Mouse (Mus musculus) heart, embryonic 11.5 days (tissue): ENCODE measurements at regions not wholly inside any gene's neighbourhood (a gene's known extent, or its start where the extent isn't known, plus 50 kb on each side); places are given as distances from the start of the nearest gene placed in this dataset.

Experiments used
- ATAC-seq: fragments of 200-750 bp; cut with Nextera tagmentation; replicated peaks from 2 replicates; pipeline ENCODE4 v1.8.0; 2017; ENCODE audit warnings: moderate library complexity; ENCODE audit not compliant: insufficient number of reproducible peaks, low FRiP score, low TSS enrichment
- H3K27ac ChIP-seq: fragments of 300-500 bp; sonication (generic); 2 replicates; pipeline ENCODE4 v1.5.1; 2014; ENCODE audit warnings: mild to moderate bottlenecking, low read depth, low read length
- H3K27me3 ChIP-seq: fragments of 300-500 bp; sonication (generic); 2 replicates; pipeline ENCODE4 v1.6.1; 2014; ENCODE audit warnings: mild to moderate bottlenecking, low read length, mixed read lengths; ENCODE audit not compliant: control insufficient read depth, insufficient read depth
- H3K36me3 ChIP-seq: fragments of 300-500 bp; sonication (generic); 2 replicates; pipeline ENCODE4 v1.6.1; 2014; ENCODE audit warnings: mild to moderate bottlenecking, low read length, moderate library complexity, mixed read lengths; ENCODE audit not compliant: control insufficient read depth, insufficient read depth
- H3K4me1 ChIP-seq: fragments of 300-500 bp; sonication (generic); 2 replicates; pipeline ENCODE4 v1.6.1; 2014; ENCODE audit warnings: low read length; ENCODE audit not compliant: control insufficient read depth, insufficient read depth
- H3K4me2 ChIP-seq: fragments of 300-500 bp; sonication (generic); 2 replicates; pipeline ENCODE4 v1.6.1; 2014; ENCODE audit warnings: mild to moderate bottlenecking, moderate library complexity
- H3K4me3 ChIP-seq: fragments of 300-500 bp; sonication (generic); 2 replicates; pipeline ENCODE4 v1.5.1; 2014; ENCODE audit warnings: low read depth, low read length
- H3K9ac ChIP-seq: fragments of 300-500 bp; sonication (generic); 2 replicates; pipeline ENCODE4 v1.6.1; 2014; ENCODE audit warnings: mild to moderate bottlenecking, low read depth, low read length, moderate library complexity
- H3K9me3 ChIP-seq: fragments of 300-500 bp; sonication (generic); replicated peaks from 2 replicates; pipeline ENCODE4 v1.6.1; 2016; ENCODE audit warnings: low read length; ENCODE audit not compliant: control insufficient read depth
- WGBS: fragments of 180-500 bp; shearing (Covaris S2); extraction: QIAGEN DNeasy Blood & Tissue Kit; methylation state at CpG from one replicate; pipeline ENCODE4 v1.1.7; 2014; ENCODE audit not compliant: insufficient replicate concordance; 5-methylcytosine and 5-hydroxymethylcytosine counted together

GRCm38 (mm10) chr1:42026423-42026822 is 669.1 kb upstream of the Pou3f3 start:
- 43% methylated on average over 5 of the region's 5 CpGs for WGBS
- Histone ChIP-seq H3K9ac (no peak overlapping the region), H3K4me3 (no peak overlapping the region), H3K9me3 (no peaks in the 10 kb centered on the region), H3K27me3 (no peaks in the 10 kb centered on the region), H3K4me2 (no peak overlapping the region), H3K4me1 (no peaks in the 10 kb centered on the region), H3K27ac (no peak overlapping the region), H3K36me3 (no peaks in the 10 kb centered on the region)
- ATAC-seq = no peak

DNA sequence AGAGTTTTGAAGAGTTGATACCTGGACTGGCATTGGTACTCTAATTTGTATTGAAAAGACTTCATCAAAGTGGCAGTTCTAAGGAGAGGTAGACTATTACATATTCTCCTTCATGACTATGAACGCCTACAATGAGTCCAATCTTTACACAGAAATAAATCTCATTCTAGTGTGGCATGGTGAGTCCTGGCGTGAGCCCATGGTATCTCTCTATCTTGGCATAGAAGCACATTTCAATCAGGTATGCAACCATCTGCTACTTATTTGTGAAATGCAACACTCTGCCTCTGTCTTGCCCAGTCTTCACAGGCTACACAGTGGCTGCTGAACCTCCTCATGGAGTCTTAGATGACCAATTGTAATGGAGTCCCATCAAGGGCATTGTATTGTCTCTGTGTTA is 661.8 kb upstream of the Pou3f3 start:
- no peaks in the 10 kb centered on the region for H3K9me3 ChIP-seq
- ATAC-seq = no peak
- no peaks in the 10 kb centered on the region for H3K4me1 ChIP-seq
- no peak overlapping the region for H3K9ac ChIP-seq
- H3K36me3 ChIP-seq = no peaks in the 10 kb centered on the region
- H3K4me2 ChIP-seq = no peak overlapping the region
- no peak overlapping the region for H3K27ac ChIP-seq
- H3K27me3 ChIP-seq = no peaks in the 10 kb centered on the region
- H3K4me3 ChIP-seq = no peak overlapping the region
- 78% methylated on average over 2 of the region's 2 CpGs for WGBS

GRCm38 (mm10) chr1:42035371-42035770 is 660.2 kb upstream of the Pou3f3 start:
- H3K9me3 ChIP-seq = no peaks in the 10 kb centered on the region
- no peak overlapping the region for H3K4me2 ChIP-seq
- H3K4me3 ChIP-seq = no peak overlapping the region
- ATAC-seq = no peak
- no peaks in the 10 kb centered on the region for H3K27me3 ChIP-seq
- H3K9ac ChIP-seq = no peak overlapping the region
- H3K27ac ChIP-seq = no peak overlapping the region
- no peaks in the 10 kb centered on the region for H3K4me1 ChIP-seq
- H3K36me3 ChIP-seq = no peaks in the 10 kb centered on the region
- 63% methylated on average over 4 of the region's 4 CpGs for WGBS

DNA sequence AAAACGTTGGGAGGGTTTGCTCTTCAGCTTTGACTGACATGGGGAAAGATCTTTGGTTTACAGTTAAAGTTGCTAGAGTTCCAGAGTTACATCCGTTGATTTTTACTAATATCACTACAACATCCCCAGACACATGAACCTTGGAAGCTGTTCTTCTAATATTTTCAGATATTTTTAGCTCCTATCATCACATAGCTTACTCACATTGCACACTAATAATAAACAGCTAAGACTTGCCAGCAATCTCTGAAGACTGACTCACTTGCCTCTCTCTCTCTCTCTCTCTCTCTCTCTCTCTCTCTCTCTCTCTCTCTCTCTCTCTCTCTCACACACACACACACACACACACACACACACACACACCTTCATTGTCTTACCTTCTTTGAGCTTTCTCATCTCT is 654.0 kb upstream of the Pou3f3 start:
- Histone ChIP-seq H3K4me2 (no peak overlapping the region), H3K27ac (no peak overlapping the region), H3K4me1 (no peaks in the 10 kb centered on the region), H3K4me3 (no peak overlapping the region), H3K36me3 (no peaks in the 10 kb centered on the region), H3K9ac (no peak overlapping the region), H3K27me3 (no peaks in the 10 kb centered on the region), H3K9me3 (no peaks in the 10 kb centered on the region)
- WGBS = 69% methylated on average over 2 of the region's 2 CpGs
- no peak for ATAC-seq

GRCm38 (mm10) chr1:42058494-42058893 is 637.1 kb upstream of the Pou3f3 start:
- Histone ChIP-seq H3K4me3 (no peak overlapping the region), H3K27me3 (no peaks in the 10 kb centered on the region), H3K4me2 (no peak overlapping the region), H3K27ac (no peak overlapping the region), H3K4me1 (no peaks in the 10 kb centered on the region), H3K9me3 (no peaks in the 10 kb centered on the region), H3K9ac (no peak overlapping the region), H3K36me3 (no peaks in the 10 kb centered on the region)
- no peak for ATAC-seq

GRCm38 (mm10) chr1:42070064-42070463 is 625.5 kb upstream of the Pou3f3 start:
- Histone ChIP-seq H3K27ac (no peak overlapping the region), H3K36me3 (no peaks in the 10 kb centered on the region), H3K4me2 (no peak overlapping the region), H3K27me3 (no peaks in the 10 kb centered on the region), H3K4me3 (no peak overlapping the region), H3K4me1 (no peaks in the 10 kb centered on the region), H3K9me3 (no peaks in the 10 kb centered on the region), H3K9ac (no peak overlapping the region)
- WGBS = 66% methylated on average over 5 of the region's 5 CpGs
- ATAC-seq = no peak

GRCm38 (mm10) chr1:42096026-42096425 is 599.5 kb upstream of the Pou3f3 start:
- Histone ChIP-seq H3K27ac (no peak overlapping the region), H3K27me3 (no peaks in the 10 kb centered on the region), H3K4me1 (no peaks in the 10 kb centered on the region), H3K36me3 (no peaks in the 10 kb centered on the region), H3K4me2 (no peak overlapping the region), H3K9ac (no peak overlapping the region), H3K4me3 (no peak overlapping the region), H3K9me3 (no peaks in the 10 kb centered on the region)
- ATAC-seq = no peak
- 32% methylated on average over 2 of the region's 2 CpGs for WGBS

GRCm38 (mm10) chr1:42098580-42098979 is 597.0 kb upstream of the Pou3f3 start:
- no peaks in the 10 kb centered on the region for H3K9me3 ChIP-seq

DNA sequence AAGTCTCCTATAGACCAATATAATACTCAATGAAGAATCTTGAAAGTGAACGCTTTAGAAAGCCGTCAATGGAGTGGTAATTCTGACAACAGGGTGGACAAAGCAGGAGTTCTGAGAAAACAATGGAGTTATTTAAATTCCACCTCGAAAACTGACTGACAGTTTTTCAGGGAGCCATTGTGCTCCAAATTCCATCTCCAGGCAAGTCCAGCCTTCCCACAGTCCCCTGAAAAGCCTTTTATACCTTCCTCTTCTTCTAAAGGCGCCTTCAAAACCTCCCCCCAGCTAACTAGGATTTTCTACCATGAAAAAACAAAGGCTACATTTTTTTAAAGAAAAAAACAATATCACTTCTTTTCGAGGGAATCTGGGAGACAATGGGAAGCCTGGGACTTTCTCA is 588.0 kb upstream of the Pou3f3 start:
- no peak for ATAC-seq
- H3K9ac ChIP-seq = no peak overlapping the region
- H3K27ac ChIP-seq = no peak overlapping the region
- no peaks in the 10 kb centered on the region for H3K27me3 ChIP-seq
- no peak overlapping the region for H3K4me2 ChIP-seq
- H3K4me3 ChIP-seq = no peak overlapping the region
- H3K4me1 ChIP-seq = no peaks in the 10 kb centered on the region
- H3K36me3 ChIP-seq = no peaks in the 10 kb centered on the region
- no peaks in the 10 kb centered on the region for H3K9me3 ChIP-seq
- 65% methylated on average over 5 of the region's 5 CpGs for WGBS

More at GRCm38 (mm10) chr1:42098580-42098979, 597.0 kb upstream of the Pou3f3 start:
- no peaks in the 10 kb centered on the region for H3K36me3 ChIP-seq
- H3K4me1 ChIP-seq = no peaks in the 10 kb centered on the region
- no peak for ATAC-seq
- no peak overlapping the region for H3K4me3 ChIP-seq
- H3K9ac ChIP-seq = no peak overlapping the region
- H3K4me2 ChIP-seq = no peak overlapping the region
- WGBS = 73% methylated on average over 2 of the region's 2 CpGs
- H3K27ac ChIP-seq = no peak overlapping the region
- no peaks in the 10 kb centered on the region for H3K27me3 ChIP-seq
